Mouse (Mus musculus): ENCODE measurements around the gene Arid3a. TPM values are rescaled to one million over a fixed set of nuclear protein-coding genes. Genes with fewer than 3 reads are reported as not detected.

Arid3a gene
- total RNA-seq, 2 experiments from 2014 or later: 1.8 to 2.1 TPM

GRCm38 (mm10) chr10:79979401-79980155 lies 52.7 kb downstream of the Arid3a start:
- Histone ChIP-seq H3K4me3 (peak overlapping the region; percentile 45), H3K27ac (peak overlapping the region; percentile 87)
- no peak for TF ChIP-seq CTCF (IDR thresholded peaks at IDR 0.05)
- DNase-seq: peak; percentile 77
- intact Hi-C loops (cut with DNase I): no loop called here

GRCm38 (mm10) chr10:79983205-79983604 lies 56.4 kb downstream of the Arid3a start:
- intact Hi-C loops (cut with DNase I): no loop called here
- Histone ChIP-seq H3K27ac (peak overlapping the region; percentile 99), H3K4me3 (peak overlapping the region; percentile 88)
- no peak for DNase-seq
- TF ChIP-seq CTCF (IDR thresholded peaks at IDR 0.05): no peak

GRCm38 (mm10) chr10:79983670-79984069 lies 56.8 kb downstream of the Arid3a start:
- TF ChIP-seq CTCF (IDR thresholded peaks at IDR 0.05): no peak
- intact Hi-C loops (cut with DNase I): loop anchor here (2.0 kb wide), 1 partner anchor 181 kb away; the partner anchor contains the start of gene Cirbp
- H3K27ac ChIP-seq: peak overlapping the region; percentile 99
- H3K4me3 ChIP-seq: peak overlapping the region; percentile 88
- peak; percentile 78 for DNase-seq

- TF ChIP-seq CTCF (IDR thresholded peaks at IDR 0.05): peak; percentile 56
- DNase-seq: peak; percentile 92
- intact Hi-C loops (cut with DNase I): loop anchor here (2.0 kb wide), 1 partner anchor 180 kb away; the partner anchor contains the start of gene Cirbp
- Histone ChIP-seq H3K27ac (peak within 1 kb of the TSS; percentile 99), H3K4me3 (peak within 1 kb of the TSS; percentile 88)
Measured at GRCm38 (mm10) chr10:79984195-79984816, 57.5 kb downstream of the Arid3a start, which contains the start of gene Tmem259. Gene Tmem259, minus strand, starts transcription at chr10:79984330.

- peak overlapping the region; percentile 99 for H3K27ac ChIP-seq
- no peak for TF ChIP-seq CTCF (IDR thresholded peaks at IDR 0.05)
- peak; percentile 97 for DNase-seq
- H3K4me3 ChIP-seq: peak overlapping the region; percentile 88
- intact Hi-C loops (cut with DNase I): loop anchor here (2.0 to 5.0 kb wide), 2 partner anchors 67 to 180 kb away; partner anchors contain the start of gene Cirbp
Measured at GRCm38 (mm10) chr10:79984871-79985270, 58.0 kb downstream of the Arid3a start.

- peak overlapping the region; percentile 99 for H3K27ac ChIP-seq
- peak; percentile 75 for DNase-seq
- peak overlapping the region; percentile 88 for H3K4me3 ChIP-seq
- no peak for TF ChIP-seq CTCF (IDR thresholded peaks at IDR 0.05)
- intact Hi-C loops (cut with DNase I): loop anchor here (2.0 to 5.0 kb wide), 4 partner anchors 67 to 179 kb away; partner anchors contain the start of genes Cbarp, Cirbp and Stk11
Measured at GRCm38 (mm10) chr10:79985334-79986231, 58.7 kb downstream of the Arid3a start.

- intact Hi-C loops (cut with DNase I): loop anchor here (2.0 to 5.0 kb wide), 3 partner anchors 66 to 154 kb away; partner anchors contain the start of genes Cbarp and Stk11
- no peak for TF ChIP-seq CTCF (IDR thresholded peaks at IDR 0.05)
- Histone ChIP-seq H3K27ac (peak overlapping the region; percentile 99), H3K4me3 (peak overlapping the region; percentile 88)
- peak; percentile 65 for DNase-seq
Measured at GRCm38 (mm10) chr10:79986232-79986878, 59.5 kb downstream of the Arid3a start.

- peak; percentile 93 for TF ChIP-seq CTCF (IDR thresholded peaks at IDR 0.05)
- H3K27ac ChIP-seq: peak overlapping the region; percentile 99
- peak overlapping the region; percentile 88 for H3K4me3 ChIP-seq
- DNase-seq: peak; percentile 89
- intact Hi-C loops (cut with DNase I): loop anchor here (2.0 to 5.0 kb wide), 3 partner anchors 65 to 154 kb away; partner anchors contain the start of genes Cbarp and Stk11
Measured at GRCm38 (mm10) chr10:79986963-79987362, 60.1 kb downstream of the Arid3a start.

GRCm38 (mm10) chr10:79987771-79988505 lies 61.1 kb downstream of the Arid3a start:
- no peak for DNase-seq
- intact Hi-C loops (cut with DNase I): loop anchor here (2.0 to 5.0 kb wide), 3 partner anchors 64 to 153 kb away; partner anchors contain the start of genes Cbarp and Stk11
- Histone ChIP-seq H3K27ac (peak overlapping the region; percentile 99), H3K4me3 (peak overlapping the region; percentile 88)
- no peak for TF ChIP-seq CTCF (IDR thresholded peaks at IDR 0.05)

GRCm38 (mm10) chr10:79988506-79989271 lies 61.8 kb downstream of the Arid3a start, which contains the start of gene Cnn2:
Gene Cnn2, plus strand, starts transcription at chr10:79988584.
- intact Hi-C loops (cut with DNase I): loop anchor here (5.0 kb wide), 1 partner anchor 64 kb away; no protein-coding TSS in a partner anchor
- DNase-seq: peak; percentile 78
- no peak for TF ChIP-seq CTCF (IDR thresholded peaks at IDR 0.05)
- peak within 1 kb of the TSS; percentile 99 for H3K27ac ChIP-seq
- peak within 1 kb of the TSS; percentile 88 for H3K4me3 ChIP-seq

Measured in gastrocnemius, adult 2 months (tissue).